Mouse (Mus musculus) testis, adult 2 months (tissue): ENCODE data around the gene Pcgf2.

Experiments used
- CTCF ChIP-seq: fragments of 200-500 bp; IDR thresholded peaks from 2 replicates; pipeline ENCODE4 v1.5.1; 2012; ENCODE audit warnings: low read depth, mild to moderate bottlenecking, inconsistent platforms, low read length, moderate library complexity; ENCODE audit not compliant: control insufficient read depth, insufficient read depth, insufficient replicate concordance
- POLR2A ChIP-seq: fragments of 200-500 bp; IDR thresholded peaks from 2 replicates; pipeline ENCODE4 v1.6.1; 2012; ENCODE audit warnings: low read depth, mild to moderate bottlenecking, inconsistent platforms, low read length, moderate library complexity; ENCODE audit not compliant: control insufficient read depth

DNA sequence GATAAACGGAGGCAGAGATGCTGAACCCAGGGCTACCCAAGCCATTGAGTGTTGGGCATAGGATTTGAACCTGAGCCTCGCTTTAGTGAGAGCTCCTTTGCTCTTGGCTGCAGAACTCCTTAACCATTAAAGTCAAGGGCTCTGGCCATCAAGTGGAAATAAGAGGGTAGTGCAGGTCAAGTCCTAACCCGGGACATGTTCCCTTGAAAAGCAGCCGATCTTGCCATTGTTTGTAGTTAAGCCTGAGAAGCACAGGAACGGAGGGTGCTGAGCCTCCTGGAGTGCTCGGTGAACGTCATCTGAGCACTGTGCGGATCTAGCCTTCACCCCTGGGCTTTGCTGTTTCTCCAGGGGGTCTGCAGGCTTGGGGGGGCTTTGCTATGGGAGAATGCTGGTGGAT, 22.5 kb downstream of the Pcgf2 start:
- no peak for TF ChIP-seq CTCF
- TF ChIP-seq POLR2A = no peak
